Mouse (Mus musculus) kidney, adult 10 weeks (tissue): ENCODE data around the gene Ifnar2. TPM values are rescaled to one million over a fixed set of nuclear protein-coding genes. Genes with fewer than 3 reads are reported as not detected.

Experiments
- polyA plus RNA-seq: library from polyadenylated mRNA; stranded (reverse); fragments of 350-450 nt; fragmentation: Illumina TruSeq; extraction: RNeasy Lipid Tissue Mini Kit (QIAGEN cat#74804); gene quantifications from one replicate; pipeline ENCODE4 v1.2.3, GENCODE M21; 2014; ENCODE audit warnings: low read depth, low replicate concordance

Gene Ifnar2
- 62.9 TPM for polyA plus RNA-seq

GRCm38 (mm10) chr16:91372577-91373472 lies at the start of gene Ifnar2:
Gene Ifnar2 (plus strand): TSS chr16:91372783.

GRCm38 (mm10) chr16:91391421-91391820 lies 18.8 kb downstream of the Ifnar2 start, which contains the start of gene Gm21970:
Gene Gm21970 (plus strand): TSS chr16:91391721.

GRCm38 (mm10) chr16:91405640-91406584 lies 33.3 kb downstream of the Ifnar2 start, which contains the start of gene Il10rb:
Gene Il10rb (plus strand): TSS chr16:91406164.

Other genes starting within 250 kb of the Ifnar2 start
- gene Olig2, start 147.3 kb upstream of the Ifnar2 start, polyA plus RNA-seq, result not detected
- not detected for gene Olig1, start 103.0 kb upstream of the Ifnar2 start, polyA plus RNA-seq
- gene Gm21970, start 18.9 kb downstream of the Ifnar2 start, polyA plus RNA-seq, result 5.7 TPM
- gene Il10rb, start 33.4 kb downstream of the Ifnar2 start, polyA plus RNA-seq, result 58.5 TPM
- 78.3 TPM for gene Ifnar1, start 112.5 kb downstream of the Ifnar2 start, polyA plus RNA-seq
- 11.8 TPM for gene Ifngr2, start 174.3 kb downstream of the Ifnar2 start, polyA plus RNA-seq
- gene Tmem50b, start 225.0 kb downstream of the Ifnar2 start, polyA plus RNA-seq, result 45.9 TPM
- 31.2 TPM for gene Dnajc28, start 246.2 kb downstream of the Ifnar2 start, polyA plus RNA-seq